Mouse (Mus musculus) bone marrow, adult 2 months (tissue): Measurements from ENCODE around the gene Rdh8.
A peak's percentile ranks its signal among the peaks of the same experiment; 100 is the strongest.

Experiments used
- CTCF ChIP-seq: fragments of 200-500 bp; IDR thresholded peaks from 2 replicates; pipeline ENCODE4 v1.5.1; 2011; ENCODE audit warnings: low read length, control low read depth; ENCODE audit not compliant: control insufficient read depth, insufficient read depth
- POLR2A ChIP-seq: fragments of 200-500 bp; IDR thresholded peaks from 2 replicates; pipeline ENCODE4 v1.6.1; 2011; ENCODE audit warnings: low read depth, mild to moderate bottlenecking, control low read depth, low read length, borderline replicate concordance; ENCODE audit not compliant: control insufficient read depth

DNA sequence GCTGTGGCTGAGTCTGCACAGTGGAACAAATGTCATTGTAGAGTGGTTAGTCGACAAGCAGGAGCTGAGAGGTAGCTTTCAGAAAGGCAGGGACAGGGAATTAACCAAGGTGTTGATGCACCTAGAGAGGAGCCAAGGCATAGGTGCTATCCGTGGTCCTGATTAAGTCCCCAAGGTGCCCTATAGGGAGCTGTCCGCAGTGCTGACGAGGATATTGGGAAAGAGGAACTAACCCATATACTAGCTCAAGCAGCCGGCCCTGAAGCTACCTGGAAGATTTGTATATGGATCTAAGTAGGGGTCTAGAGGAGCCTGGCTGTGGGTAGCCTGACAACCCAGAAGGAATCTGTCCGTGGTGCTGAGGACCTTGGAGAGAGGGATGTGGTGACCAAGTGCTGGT lies 38.8 kb downstream of the Rdh8 start:
- TF ChIP-seq CTCF (peak; percentile 9; the same call in 1 of the 2 replicates), POLR2A (no peak)
